Mouse (Mus musculus) kidney, adult 10 weeks (tissue): Measurements from ENCODE around the gene Gsdma3. TPM values are rescaled to one million over a fixed set of nuclear protein-coding genes. Genes with fewer than 3 reads are reported as not detected.

Experiments
- polyA plus RNA-seq: library from polyadenylated mRNA; stranded (reverse); fragments of 350-450 nt; fragmentation: Illumina TruSeq; extraction: RNeasy Lipid Tissue Mini Kit (QIAGEN cat#74804); gene quantifications from one replicate; pipeline ENCODE4 v1.2.3, GENCODE M21; 2014; ENCODE audit warnings: low read depth, low replicate concordance

The Gsdma3 gene
- polyA plus RNA-seq: not detected

GRCm38 (mm10) chr11:98625611-98626410, at the start of gene Gsdma3, which contains the start of gene Gm12355:
Gsdma3 (plus strand) TSS chr11:98626360.
Gm12355 (minus strand) TSS chr11:98625661.

GRCm38 (mm10) chr11:98586892-98587563, 39.1 kb upstream of the Gsdma3 start, which contains the start of gene Ormdl3:
Ormdl3 (minus strand) TSS chr11:98587368.

GRCm38 (mm10) chr11:98597991-98598390, 28.2 kb upstream of the Gsdma3 start, which contains the start of gene Lrrc3c:
Lrrc3c (plus strand) TSS chr11:98598291.

GRCm38 (mm10) chr11:98646459-98646858, 20.3 kb downstream of the Gsdma3 start, which contains the start of gene Gsdma2:
Gsdma2 (plus strand) TSS chr11:98646759.

GRCm38 (mm10) chr11:98664091-98664490, 37.9 kb downstream of the Gsdma3 start, which contains the start of gene Gsdma:
Gsdma (plus strand) TSS chr11:98664351.

GRCm38 (mm10) chr11:98681786-98682745, 55.9 kb downstream of the Gsdma3 start, which contains the start of gene Psmd3:
Psmd3 (plus strand) TSS chr11:98682554.

Other genes starting within 250 kb of the Gsdma3 start
- gene Tcap, start 242.5 kb upstream of the Gsdma3 start, polyA plus RNA-seq: not detected
- gene Pnmt, start 239.9 kb upstream of the Gsdma3 start, polyA plus RNA-seq: not detected
- 0.28 TPM for gene Pgap3, start 225.9 kb upstream of the Gsdma3 start, polyA plus RNA-seq
- gene Erbb2, start 213.9 kb upstream of the Gsdma3 start, polyA plus RNA-seq: 1.3 TPM
- gene Mien1, start 187.4 kb upstream of the Gsdma3 start, polyA plus RNA-seq: 101 TPM
- 5.3 TPM for gene Grb7, start 180.0 kb upstream of the Gsdma3 start, polyA plus RNA-seq
- gene Ikzf3, start 80.3 kb upstream of the Gsdma3 start, polyA plus RNA-seq: not detected
- gene Zpbp2, start 75.3 kb upstream of the Gsdma3 start, polyA plus RNA-seq: 0.49 TPM
- gene Ormdl3, start 39.0 kb upstream of the Gsdma3 start, polyA plus RNA-seq: 3.5 TPM
- gene Lrrc3c, start 28.1 kb upstream of the Gsdma3 start, polyA plus RNA-seq: not detected
- gene Gm12355, start 699 bp upstream of the Gsdma3 start, polyA plus RNA-seq: not detected
- gene Gsdma2, start 20.4 kb downstream of the Gsdma3 start, polyA plus RNA-seq: not detected
- not detected for gene Gsdma, start 38.0 kb downstream of the Gsdma3 start, polyA plus RNA-seq
- 16.5 TPM for gene Psmd3, start 56.2 kb downstream of the Gsdma3 start, polyA plus RNA-seq
- not detected for gene Csf3, start 74.9 kb downstream of the Gsdma3 start, polyA plus RNA-seq
- 3.1 TPM for gene Med24, start 103.1 kb downstream of the Gsdma3 start, polyA plus RNA-seq
- 6.5 TPM for gene Thra, start 114.3 kb downstream of the Gsdma3 start, polyA plus RNA-seq
- 0.93 TPM for gene Nr1d1, start 149.0 kb downstream of the Gsdma3 start, polyA plus RNA-seq
- 52.8 TPM for gene Msl1, start 169.2 kb downstream of the Gsdma3 start, polyA plus RNA-seq
- gene Casc3, start 178.5 kb downstream of the Gsdma3 start, polyA plus RNA-seq: 12.8 TPM
- gene Rapgefl1, start 210.4 kb downstream of the Gsdma3 start, polyA plus RNA-seq: 1.0 TPM
- 8.2 TPM for gene Wipf2, start 237.3 kb downstream of the Gsdma3 start, polyA plus RNA-seq